Mouse (Mus musculus) right cerebral cortex, postnatal 36 days (tissue): ENCODE measurements around the gene Lmo4.
A peak's percentile ranks its signal among the peaks of the same experiment; 100 is the strongest.

ENCODE experiments used
- DNase-seq, 2 experiments: peaks; one replicate each; pipeline ENCODE4 v3.0.0; 2022; ENCODE audit warnings: low spot score in 2 of 2, mixed read lengths in 1 of 2

Gene Lmo4

GRCm38 (mm10) chr3:144151001-144151400, 54.0 kb downstream of the Lmo4 start:
- DNase-seq: no peak

GRCm38 (mm10) chr3:144148234-144148633, 56.8 kb downstream of the Lmo4 start:
- DNase-seq: no peak

- DNase-seq: no peak
These were observed 57.8 kb downstream of the Lmo4 start for GRCm38 (mm10) chr3:144147244-144147643.

GRCm38 (mm10) chr3:144144066-144144465, 61.0 kb downstream of the Lmo4 start:
- no peak for DNase-seq

GRCm38 (mm10) chr3:144142939-144143338, 62.1 kb downstream of the Lmo4 start:
- no peak for DNase-seq

- DNase-seq: peak; percentile 9 to 11
These were observed 63.2 kb downstream of the Lmo4 start for GRCm38 (mm10) chr3:144141786-144142185.

- DNase-seq: no peak
These were observed 64.2 kb downstream of the Lmo4 start for GRCm38 (mm10) chr3:144140816-144141215.

- no peak for DNase-seq
These were observed 66.4 kb downstream of the Lmo4 start for GRCm38 (mm10) chr3:144138659-144139058.
